Mouse (Mus musculus): ENCODE data around the gene Rnaseh2a.

The Rnaseh2a gene

GRCm38 (mm10) chr8:84984294-84985048 lies 14.9 kb upstream of the Rnaseh2a start:
- DNase-seq (ENCODE audit: extremely low read depth, insufficient read length, low spot score), result peak; percentile 58

- peak; percentile 33 for DNase-seq (ENCODE audit: extremely low read depth, insufficient read length, low spot score)
Measured at GRCm38 (mm10) chr8:84982499-84983011, 13.0 kb upstream of the Rnaseh2a start.

- peak; percentile 69 for DNase-seq (ENCODE audit: extremely low read depth, insufficient read length, low spot score)
Measured at GRCm38 (mm10) chr8:84981644-84982498, 12.3 kb upstream of the Rnaseh2a start.

- peak; percentile 92 for DNase-seq (ENCODE audit: extremely low read depth, insufficient read length, low spot score)
Measured at GRCm38 (mm10) chr8:84980622-84981358, 11.2 kb upstream of the Rnaseh2a start.

- DNase-seq (ENCODE audit: extremely low read depth, insufficient read length, low spot score), result peak; percentile 94
Measured at GRCm38 (mm10) chr8:84979599-84980421, 10.2 kb upstream of the Rnaseh2a start.

- DNase-seq (ENCODE audit: extremely low read depth, insufficient read length, low spot score), result peak; percentile 98
Measured at GRCm38 (mm10) chr8:84978248-84978940, 8.8 kb upstream of the Rnaseh2a start, which contains the start of gene Junb. TSS of gene Junb (minus strand) at chr8:84978718.

GRCm38 (mm10) chr8:84977435-84978247 lies 8.1 kb upstream of the Rnaseh2a start:
- peak; percentile 82 for DNase-seq (ENCODE audit: extremely low read depth, insufficient read length, low spot score)

- DNase-seq (ENCODE audit: extremely low read depth, insufficient read length, low spot score), result no peak
Measured at GRCm38 (mm10) chr8:84976763-84977434, 7.3 kb upstream of the Rnaseh2a start.

- DNase-seq (ENCODE audit: extremely low read depth, insufficient read length, low spot score), result peak; percentile 93
Measured at GRCm38 (mm10) chr8:84976031-84976762, 6.6 kb upstream of the Rnaseh2a start.

- peak; percentile 55 for DNase-seq (ENCODE audit: extremely low read depth, insufficient read length, low spot score)
Measured at GRCm38 (mm10) chr8:84975434-84975833, 5.9 kb upstream of the Rnaseh2a start.

- DNase-seq (ENCODE audit: extremely low read depth, insufficient read length, low spot score), result no peak
Measured at GRCm38 (mm10) chr8:84974543-84975142, 5.1 kb upstream of the Rnaseh2a start.

- no peak for DNase-seq (ENCODE audit: extremely low read depth, insufficient read length, low spot score)
Measured at GRCm38 (mm10) chr8:84973803-84974542, 4.4 kb upstream of the Rnaseh2a start.

- no peak for DNase-seq (ENCODE audit: extremely low read depth, insufficient read length, low spot score)
Measured at GRCm38 (mm10) chr8:84973079-84973478, 3.5 kb upstream of the Rnaseh2a start.

- no peak for DNase-seq (ENCODE audit: extremely low read depth, insufficient read length, low spot score)
Measured at GRCm38 (mm10) chr8:84970913-84971312, 1.3 kb upstream of the Rnaseh2a start.

- DNase-seq (ENCODE audit: extremely low read depth, insufficient read length, low spot score), result no peak
Measured at GRCm38 (mm10) chr8:84970135-84970790, 696 bp upstream of the Rnaseh2a start.

GRCm38 (mm10) chr8:84968650-84969049 lies 917 bp downstream of the Rnaseh2a start:
- DNase-seq (ENCODE audit: extremely low read depth, insufficient read length, low spot score), result no peak

Measured in 3134 (cell line).